Mouse (Mus musculus) bone marrow macrophage, adult 2 months (primary cell): ENCODE measurements around the gene Veph1.

ENCODE experiments used
- CTCF ChIP-seq: IDR thresholded peaks from 2 replicates; pipeline ENCODE4 v1.5.1; 2012; ENCODE audit warnings: low read depth, mild to moderate bottlenecking, low read length, moderate library complexity
- POLR2A ChIP-seq: IDR thresholded peaks from 2 replicates; pipeline ENCODE4 v1.6.1; 2012; ENCODE audit warnings: mild to moderate bottlenecking, low read depth, low read length, borderline replicate concordance

- no peak for TF ChIP-seq CTCF
- TF ChIP-seq POLR2A = no peak
Measured at GRCm38 (mm10) chr3:66179647-66180046, 117.0 kb downstream of the Veph1 start.
